8 mouse cellular contexts compared by ENCODE assay signal in genomic region chr12:52834781-52835279, GRCm38 (mm10).
DNase-seq lines count a peak whose midpoint lies in the region; ATAC-seq and TF ChIP-seq lines count a peak whose summit lies in the region.

No protein-coding gene starts in this region.

- peaks cover 12% of the 10 kb centered on the region for H3K4me1 ChIP-seq in brown adipose tissue, adult 24 weeks (ENCODE audit: control insufficient read depth, insufficient read depth, insufficient read length, low read length)
- peaks cover 44% of the 10 kb centered on the region for H3K4me1 ChIP-seq in embryonic facial prominence, embryonic 13.5 days
- H3K4me1 ChIP-seq in heart, postnatal 0 days (ENCODE audit: control insufficient read depth, insufficient read depth), result peaks cover 13% of the 10 kb centered on the region; the same call in 1 of the 2 replicates
- peaks cover 34% of the 10 kb centered on the region for H3K4me1 ChIP-seq in midbrain, embryonic 11.5 days (ENCODE audit: control insufficient read depth, insufficient read depth, low read length)

- no peaks in the 10 kb centered on the region for H3K9me3 ChIP-seq in embryonic facial prominence, embryonic 13.5 days
- H3K9me3 ChIP-seq in heart, postnatal 0 days (replicated peaks; ENCODE audit: control insufficient read depth, low read length), result no peaks in the 10 kb centered on the region
- H3K9me3 ChIP-seq in midbrain, embryonic 11.5 days (ENCODE audit: control insufficient read depth, low read length), result no peaks in the 10 kb centered on the region

- peak overlapping the region; percentile 46 for H3K4me2 ChIP-seq in embryonic facial prominence, embryonic 13.5 days
- no peak overlapping the region for H3K4me2 ChIP-seq in heart, postnatal 0 days (ENCODE audit: low read depth, low read length)
- no peak overlapping the region for H3K4me2 ChIP-seq in midbrain, embryonic 11.5 days

- H3K4me3 ChIP-seq in brown adipose tissue, adult 24 weeks (ENCODE audit: insufficient read depth, low read depth, low read length), result no peak overlapping the region
- H3K4me3 ChIP-seq in embryonic facial prominence, embryonic 13.5 days, result no peak overlapping the region
- no peak overlapping the region for H3K4me3 ChIP-seq in heart, postnatal 0 days (ENCODE audit: low read depth, low read length)
- no peak overlapping the region for H3K4me3 ChIP-seq in midbrain, embryonic 11.5 days (ENCODE audit: low read depth, low read length)

- ATAC-seq in embryonic facial prominence, embryonic 13.5 days (ENCODE audit: insufficient number of reproducible peaks, insufficient read depth, low FRiP score, low TSS enrichment, low read depth), result no peak
- no peak for ATAC-seq in heart, postnatal 0 days (ENCODE audit: insufficient read depth, low read depth)
- no peak; the same call in 1 of the 2 replicates for ATAC-seq in midbrain, embryonic 11.5 days (ENCODE audit: low FRiP score)

- WGBS in embryonic facial prominence, embryonic 13.5 days, result 25% methylated on average over 6 of the region's 6 CpGs
- 43% methylated on average over 6 of the region's 6 CpGs for WGBS in heart, postnatal 0 days
- 44% methylated on average over 6 of the region's 6 CpGs for WGBS in midbrain, embryonic 11.5 days

- TF ChIP-seq EP300 in heart, postnatal 0 days (IDR thresholded peaks at IDR 0.05; ENCODE audit: low read depth), result no peak

- peak overlapping the region; percentile 7; the same call in 1 of the 2 replicates for H3K27ac ChIP-seq in brown adipose tissue, adult 24 weeks (replicated peaks; ENCODE audit: low read depth, low read length)
- peak overlapping the region; percentile 80; the same call in 1 of the 2 replicates for H3K27ac ChIP-seq in embryonic facial prominence, embryonic 13.5 days
- H3K27ac ChIP-seq in heart, postnatal 0 days (ENCODE audit: low read depth), result peak overlapping the region; percentile 56; the same call in 1 of the 2 replicates
- peak overlapping the region; percentile 74 for H3K27ac ChIP-seq in midbrain, embryonic 11.5 days (ENCODE audit: low read depth, low read length)

- no peaks in the 10 kb centered on the region for H3K36me3 ChIP-seq in embryonic facial prominence, embryonic 13.5 days
- H3K36me3 ChIP-seq in heart, postnatal 0 days (replicated peaks; ENCODE audit: control insufficient read depth, insufficient read depth, low read length), result no peaks in the 10 kb centered on the region
- H3K36me3 ChIP-seq in midbrain, embryonic 11.5 days (ENCODE audit: control insufficient read depth, insufficient read depth, low read length), result no peaks in the 10 kb centered on the region

- no peaks in the 10 kb centered on the region for H3K27me3 ChIP-seq in embryonic facial prominence, embryonic 13.5 days
- H3K27me3 ChIP-seq in heart, postnatal 0 days (ENCODE audit: control insufficient read depth, insufficient read depth, low read length), result no peaks in the 10 kb centered on the region
- H3K27me3 ChIP-seq in midbrain, embryonic 11.5 days (ENCODE audit: control insufficient read depth, insufficient read depth, low read length), result no peaks in the 10 kb centered on the region

- 0 out of 2 replicates have a peak overlapping the region, but pooled peaks have one; percentile 21 for H3K9ac ChIP-seq in embryonic facial prominence, embryonic 13.5 days
- no peak overlapping the region for H3K9ac ChIP-seq in heart, postnatal 0 days (replicated peaks; ENCODE audit: low read depth, low read length)
- H3K9ac ChIP-seq in midbrain, embryonic 11.5 days (ENCODE audit: low read length), result no peak overlapping the region

- DNase-seq in heart, postnatal 0 days (ENCODE audit: low spot score), result no peak
- DNase-seq in midbrain, embryonic 11.5 days (ENCODE audit: low spot score, missing footprints), result no peak
- DNase-seq in adrenal gland, postnatal 10 days, result no peak
- no peak for DNase-seq in cerebellum, adult 9-11 months
- no peak for DNase-seq in urinary bladder, postnatal 14 days (ENCODE audit: low spot score)
- DNase-seq in spleen, postnatal 14 days (ENCODE audit: low spot score in 2 of 2), result no peak

- TF ChIP-seq CTCF in heart, postnatal 0 days (IDR thresholded peaks at IDR 0.05; ENCODE audit: low read depth), result no peak

Comparison
In these comparisons a context has a peak if more than half of its experiments do, and no peak if none do; other contexts are left out.
1. H3K27ac ChIP-seq: peak in every context shown above with its lines; median percentile 80 in embryonic facial prominence, embryonic 13.5 days; 74 in midbrain, embryonic 11.5 days; 56 in heart, postnatal 0 days; 7 in brown adipose tissue, adult 24 weeks.